Mouse (Mus musculus): ENCODE data around the gene Ndufa6.

- TF ChIP-seq HCFC1 (IDR thresholded peaks at IDR 0.05; ENCODE audit: low read depth, low read length) (no peak), RCOR1 (IDR thresholded peaks at IDR 0.05; ENCODE audit: low read depth, low read length) (no peak), CTCF (IDR thresholded peaks at IDR 0.05 in 2 of 3, conservative IDR thresholded peaks at IDR 0.05 in 1 of 3; ENCODE audit: control insufficient read depth in 1 of 3, insufficient read depth in 1 of 3, low read depth in 2 of 3, low read length in 3 of 3, poor library complexity in 1 of 3, severe bottlenecking in 1 of 3) (no peak), POLR2A (IDR thresholded peaks at IDR 0.05; ENCODE audit: control insufficient read depth in 1 of 2, insufficient read depth in 1 of 2, low read depth in 1 of 2, low read length in 2 of 2, poor library complexity in 1 of 2) (no peak), USF2 (IDR thresholded peaks at IDR 0.05; ENCODE audit: borderline replicate concordance in 1 of 2, insufficient read depth in 1 of 2, low read depth in 1 of 2, low read length in 2 of 2) (no peak), POLR2AphosphoS2 (IDR thresholded peaks at IDR 0.05; ENCODE audit: low read length) (no peak), MXI1 (IDR thresholded peaks at IDR 0.05; ENCODE audit: low read depth, low read length) (no peak), MAZ (IDR thresholded peaks at IDR 0.05; ENCODE audit: low read depth, low read length) (no peak)
Measured at GRCm38 (mm10) chr15:82322195-82322594, 31.9 kb downstream of the Ndufa6 start.
